Mouse (Mus musculus) small intestine, adult 2 months (tissue): ENCODE measurements around the gene Slc25a25.

ENCODE experiments used
- CTCF ChIP-seq: fragments of 200-500 bp; IDR thresholded peaks from 2 replicates; pipeline ENCODE4 v1.5.1; 2012; ENCODE audit warnings: low read depth, mild to moderate bottlenecking, control low read depth, inconsistent platforms, low read length, moderate library complexity, mixed read lengths; ENCODE audit not compliant: insufficient replicate concordance, insufficient read length; ENCODE audit errors: extremely low read depth
- POLR2A ChIP-seq: fragments of 200-500 bp; IDR thresholded peaks from 2 replicates; pipeline ENCODE4 v1.6.1; 2012; ENCODE audit warnings: low read depth, mild to moderate bottlenecking, control low read depth, inconsistent platforms, low read length, moderate library complexity

GRCm38 (mm10) chr2:32440632-32441031, 10.6 kb downstream of the Slc25a25 start:
- TF ChIP-seq CTCF (no peak), POLR2A (no peak)
